In genomic region chr10:108027506-108027905, GRCm38 (mm10) we compare ENCODE assay signal across 18 mouse cellular contexts.
"Had no signal": no experiment of that assay in that cellular context is flagged by ENCODE, and none has a peak within 500 bp of the region (broad histone marks: within the 10 kb centered on the region; RNA-seq: fewer than 3 reads in every experiment).

No protein-coding gene starts in this region.

- DNase-seq: lung, adult 18-20 months; lung, embryonic 14.5 days; lung, postnatal 14 days; lung, postnatal 36 days; right cerebral cortex, postnatal 14 days; thymus, adult 2 months; thymus, postnatal 14 days; thymus, postnatal 36 days had no signal

- H3K9ac ChIP-seq: liver, embryonic 12.5 days; liver, embryonic 14.5 days; lung, embryonic 14.5 days; midbrain, embryonic 13.5 days; midbrain, embryonic 15.5 days; neural tube, embryonic 12.5 days; stomach, embryonic 15.5 days had no signal

- H3K4me2 ChIP-seq: liver, embryonic 12.5 days; lung, embryonic 14.5 days; midbrain, embryonic 11.5 days; midbrain, embryonic 13.5 days; midbrain, embryonic 15.5 days; neural tube, embryonic 12.5 days; stomach, embryonic 15.5 days had no signal

- H3K27ac ChIP-seq: liver, embryonic 12.5 days; liver, embryonic 14.5 days; macrophage; midbrain, embryonic 13.5 days; midbrain, embryonic 15.5 days; neural tube, embryonic 12.5 days; stomach, embryonic 15.5 days; stomach, postnatal 0 days had no signal

- H3K9me3 ChIP-seq: liver, embryonic 12.5 days; midbrain, embryonic 13.5 days; midbrain, embryonic 15.5 days; neural tube, embryonic 12.5 days; stomach, embryonic 15.5 days had no signal

- H3K4me1 ChIP-seq: midbrain, embryonic 13.5 days; midbrain, embryonic 15.5 days; neural tube, embryonic 12.5 days; stomach, embryonic 15.5 days had no signal

- H3K36me3 ChIP-seq: liver, embryonic 12.5 days; midbrain, embryonic 13.5 days; midbrain, embryonic 15.5 days; neural tube, embryonic 12.5 days; stomach, embryonic 15.5 days had no signal

- ATAC-seq: liver, embryonic 12.5 days; midbrain, embryonic 13.5 days; midbrain, embryonic 15.5 days had no signal

- H3K4me3 ChIP-seq: liver, embryonic 12.5 days; megakaryocyte, embryonic 14.5 days; midbrain, embryonic 13.5 days; midbrain, embryonic 15.5 days; neural tube, embryonic 12.5 days; stomach, embryonic 15.5 days had no signal

- H3K27me3 ChIP-seq: liver, embryonic 12.5 days; megakaryocyte, embryonic 14.5 days; midbrain, embryonic 13.5 days; midbrain, embryonic 15.5 days; neural tube, embryonic 12.5 days; stomach, embryonic 15.5 days had no signal
